Mouse (Mus musculus) MEL-GATA-1-ER (cell line): ENCODE results near the gene Cyp2e1.
"Not testable (repeated sequence)": the region's sequence is repeated elsewhere in the genome, so short reads cannot be mapped to it uniquely, and the experiment has no call there.

ENCODE experiments used
- DNase-seq: peaks from one replicate; pipeline ENCODE4 v3.0.0-alpha.2; 2012; ENCODE audit warnings: low read depth; ENCODE audit errors: extremely low read depth

Cyp2e1 gene

GRCm38 (mm10) chr7:140763447-140764020, at the start of gene Cyp2e1:
TSS of gene Cyp2e1 (plus strand) at chr7:140763739.
- DNase-seq: no peak

- DNase-seq: no peak
Observed at GRCm38 (mm10) chr7:140717155-140718055, 46.1 kb upstream of the Cyp2e1 start.

- no peak for DNase-seq
Observed at GRCm38 (mm10) chr7:140721095-140721494, 42.4 kb upstream of the Cyp2e1 start.

GRCm38 (mm10) chr7:140725558-140725957, 38.0 kb upstream of the Cyp2e1 start:
- no peak for DNase-seq

GRCm38 (mm10) chr7:140733162-140733561, 30.4 kb upstream of the Cyp2e1 start:
- DNase-seq: no peak

GRCm38 (mm10) chr7:140747402-140747801, 16.1 kb upstream of the Cyp2e1 start:
- DNase-seq: no peak

- no peak for DNase-seq
Observed at GRCm38 (mm10) chr7:140748116-140748826, 15.3 kb upstream of the Cyp2e1 start.

- DNase-seq: no peak
Observed at GRCm38 (mm10) chr7:140748827-140749160, 14.7 kb upstream of the Cyp2e1 start.

GRCm38 (mm10) chr7:140754556-140754955, 9.0 kb upstream of the Cyp2e1 start:
- no peak for DNase-seq

- no peak for DNase-seq
Observed at GRCm38 (mm10) chr7:140756151-140756854, 7.2 kb upstream of the Cyp2e1 start.

- no peak for DNase-seq
Observed at GRCm38 (mm10) chr7:140760647-140761046, 2.9 kb upstream of the Cyp2e1 start.

GRCm38 (mm10) chr7:140765391-140765790, 1.9 kb downstream of the Cyp2e1 start:
- DNase-seq: not testable (repeated sequence)

GRCm38 (mm10) chr7:140765888-140766739, 2.6 kb downstream of the Cyp2e1 start:
- peak; percentile 6 for DNase-seq

- no peak for DNase-seq
Observed at GRCm38 (mm10) chr7:140780548-140780947, 17.0 kb downstream of the Cyp2e1 start.

GRCm38 (mm10) chr7:140787406-140788052, 24.0 kb downstream of the Cyp2e1 start, which contains the start of gene Syce1:
TSS of gene Syce1 (minus strand) at chr7:140787852.
- DNase-seq: no peak

- no peak for DNase-seq
Observed at GRCm38 (mm10) chr7:140788053-140788435, 24.5 kb downstream of the Cyp2e1 start.

- DNase-seq: no peak
Observed at GRCm38 (mm10) chr7:140793541-140793940, 30.0 kb downstream of the Cyp2e1 start.

GRCm38 (mm10) chr7:140797619-140798018, 34.1 kb downstream of the Cyp2e1 start:
- no peak for DNase-seq

- no peak for DNase-seq
Observed at GRCm38 (mm10) chr7:140798212-140798611, 34.7 kb downstream of the Cyp2e1 start.

- no peak for DNase-seq
Observed at GRCm38 (mm10) chr7:140802629-140803028, 39.1 kb downstream of the Cyp2e1 start.
